Mouse (Mus musculus) limb, embryonic 11.5 days (tissue): Measurements from ENCODE around the gene Prkcb. TPM values are rescaled to one million over a fixed set of nuclear protein-coding genes. Genes with fewer than 3 reads are reported as not detected.

Experiments used
- ATAC-seq: fragments of 200-750 bp; cut with Nextera tagmentation; 2 replicates; pipeline ENCODE4 v1.8.0; 2017; ENCODE audit warnings: low read depth; ENCODE audit not compliant: insufficient number of reproducible peaks, low FRiP score, low TSS enrichment
- DNase-seq: peaks from one replicate; pipeline ENCODE4 v3.0.0-alpha.2; 2015; ENCODE audit warnings: low spot score
- H3K27ac ChIP-seq: fragments of 300-500 bp; sonication (generic); replicated peaks from 2 replicates; pipeline ENCODE4 v1.5.1; 2014; ENCODE audit warnings: low read depth, mild to moderate bottlenecking, low read length
- H3K27me3 ChIP-seq: fragments of 300-500 bp; sonication (generic); 2 replicates; pipeline ENCODE4 v1.6.1; 2014; ENCODE audit warnings: mild to moderate bottlenecking, low read length, mixed read lengths; ENCODE audit not compliant: control insufficient read depth, insufficient read depth
- H3K36me3 ChIP-seq: fragments of 300-500 bp; sonication (generic); 2 replicates; pipeline ENCODE4 v1.6.1; 2014; ENCODE audit warnings: mild to moderate bottlenecking, low read length, moderate library complexity, mixed read lengths; ENCODE audit not compliant: control insufficient read depth, insufficient read depth
- H3K4me1 ChIP-seq: fragments of 300-500 bp; sonication (generic); 2 replicates; pipeline ENCODE4 v1.6.1; 2014; ENCODE audit warnings: low read length, mixed read lengths; ENCODE audit not compliant: control insufficient read depth, insufficient read depth
- H3K4me2 ChIP-seq: fragments of 300-500 bp; sonication (generic); 2 replicates; pipeline ENCODE4 v1.6.1; 2014; ENCODE audit warnings: low read depth, mild to moderate bottlenecking, moderate library complexity; ENCODE audit not compliant: severe bottlenecking
- H3K4me3 ChIP-seq: fragments of 300-500 bp; sonication (generic); 2 replicates; pipeline ENCODE4 v1.5.1; 2014; ENCODE audit warnings: low read depth, low read length
- H3K9ac ChIP-seq: fragments of 300-500 bp; sonication (generic); 2 replicates; pipeline ENCODE4 v1.6.1; 2014; ENCODE audit warnings: mild to moderate bottlenecking, low read length
- H3K9me3 ChIP-seq: fragments of 300-500 bp; sonication (generic); 2 replicates; pipeline ENCODE4 v1.6.1; 2016; ENCODE audit warnings: low read length; ENCODE audit not compliant: control insufficient read depth
- WGBS: fragments of 180-500 bp; shearing (Covaris S2); extraction: QIAGEN DNeasy Blood & Tissue Kit; methylation state at CpG from one replicate; pipeline ENCODE4 v1.1.7; 2014; 5-methylcytosine and 5-hydroxymethylcytosine counted together
- polyA plus RNA-seq: library from polyadenylated mRNA; unstranded; fragments of >200 nt; fragmentation: Nextera tagmentation; extraction: Ambion mirVana; gene quantifications from 2 replicates; pipeline ENCODE4 v1.2.1, GENCODE M21; 2014

Prkcb gene
- polyA plus RNA-seq, 1 experiment from 2014 or later: 4.4 TPM

- 85% methylated on average over 9 of the region's 9 CpGs for WGBS
- ATAC-seq: no peak
- Histone ChIP-seq H3K4me2 (no peak overlapping the region), H3K9ac (no peak overlapping the region), H3K36me3 (no peaks in the 10 kb centered on the region), H3K4me3 (no peak overlapping the region), H3K27me3 (no peaks in the 10 kb centered on the region), H3K9me3 (no peaks in the 10 kb centered on the region), H3K27ac (no peak overlapping the region), H3K4me1 (no peaks in the 10 kb centered on the region)
- no peak for DNase-seq
Observed at GRCm38 (mm10) chr7:122279580-122279979, 9.0 kb upstream of the Prkcb start.

GRCm38 (mm10) chr7:122280334-122280733, 8.2 kb upstream of the Prkcb start:
- H3K4me2 ChIP-seq: no peak overlapping the region
- H3K9ac ChIP-seq: no peak overlapping the region
- 80% methylated on average over 2 of the region's 2 CpGs for WGBS
- no peak for ATAC-seq
- no peaks in the 10 kb centered on the region for H3K9me3 ChIP-seq
- no peaks in the 10 kb centered on the region for H3K4me1 ChIP-seq
- H3K27ac ChIP-seq: no peak overlapping the region
- no peaks in the 10 kb centered on the region for H3K36me3 ChIP-seq
- no peak overlapping the region for H3K4me3 ChIP-seq
- H3K27me3 ChIP-seq: no peaks in the 10 kb centered on the region
- no peak for DNase-seq

- no peaks in the 10 kb centered on the region for H3K36me3 ChIP-seq
- no peak overlapping the region for H3K4me3 ChIP-seq
- no peaks in the 10 kb centered on the region for H3K9me3 ChIP-seq
- H3K4me2 ChIP-seq: no peak overlapping the region
- WGBS: 86% methylated on average over 2 of the region's 2 CpGs
- no peaks in the 10 kb centered on the region for H3K27me3 ChIP-seq
- ATAC-seq: no peak
- no peak for DNase-seq
- H3K27ac ChIP-seq: no peak overlapping the region
- H3K4me1 ChIP-seq: no peaks in the 10 kb centered on the region
- H3K9ac ChIP-seq: no peak overlapping the region
Observed at GRCm38 (mm10) chr7:122282584-122282983, 6.0 kb upstream of the Prkcb start.

- H3K4me1 ChIP-seq: peaks cover 6% of the 10 kb centered on the region; the same call in 1 of the 2 replicates
- no peak overlapping the region for H3K4me2 ChIP-seq
- H3K9me3 ChIP-seq: no peaks in the 10 kb centered on the region
- no peak for ATAC-seq
- no peaks in the 10 kb centered on the region for H3K36me3 ChIP-seq
- no peak overlapping the region for H3K27ac ChIP-seq
- no peak overlapping the region for H3K9ac ChIP-seq
- 42% methylated on average over 1 of the region's 1 CpGs for WGBS
- peaks cover 28% of the 10 kb centered on the region for H3K27me3 ChIP-seq
- no peak for DNase-seq
- no peak overlapping the region for H3K4me3 ChIP-seq
Observed at GRCm38 (mm10) chr7:122287217-122287616, 1.3 kb upstream of the Prkcb start.

GRCm38 (mm10) chr7:122289243-122290111, 926 bp downstream of the Prkcb start:
- H3K36me3 ChIP-seq: no peaks in the 10 kb centered on the region
- H3K27me3 ChIP-seq: peaks cover 28% of the 10 kb centered on the region
- H3K4me2 ChIP-seq: peak overlapping the region; percentile 93
- no peaks in the 10 kb centered on the region for H3K9me3 ChIP-seq
- H3K4me3 ChIP-seq: peak overlapping the region; percentile 43
- WGBS: under 1% methylated on average over 57 of the region's 66 CpGs
- ATAC-seq (peak; percentile 55; the same call in 1 of the 2 replicates), DNase-seq (peak; percentile 53)
- peak overlapping the region; percentile 22; the same call in 1 of the 2 replicates for H3K9ac ChIP-seq
- H3K27ac ChIP-seq: no peak overlapping the region
- H3K4me1 ChIP-seq: peaks cover 6% of the 10 kb centered on the region; the same call in 1 of the 2 replicates

- H3K27me3 ChIP-seq: peaks cover 28% of the 10 kb centered on the region
- WGBS: 9% methylated on average over 12 of the region's 12 CpGs
Observed at GRCm38 (mm10) chr7:122290165-122290564, 1.6 kb downstream of the Prkcb start.

GRCm38 (mm10) chr7:122290771-122291170, 2.2 kb downstream of the Prkcb start:
- H3K4me3 ChIP-seq: no peak overlapping the region
- no peak overlapping the region for H3K4me2 ChIP-seq
- ATAC-seq (no peak), DNase-seq (no peak)
- peaks cover 28% of the 10 kb centered on the region for H3K27me3 ChIP-seq
- H3K9me3 ChIP-seq: no peaks in the 10 kb centered on the region
- peaks cover 6% of the 10 kb centered on the region; the same call in 1 of the 2 replicates for H3K4me1 ChIP-seq
- no peak overlapping the region for H3K9ac ChIP-seq
- H3K36me3 ChIP-seq: no peaks in the 10 kb centered on the region
- no peak overlapping the region for H3K27ac ChIP-seq
- 62% methylated on average over 3 of the region's 3 CpGs for WGBS

More at GRCm38 (mm10) chr7:122290165-122290564, 1.6 kb downstream of the Prkcb start:
- Histone ChIP-seq H3K9ac (no peak overlapping the region), H3K4me1 (peaks cover 6% of the 10 kb centered on the region; the same call in 1 of the 2 replicates), H3K4me2 (peak overlapping the region; percentile 93; the same call in 1 of the 2 replicates), H3K36me3 (no peaks in the 10 kb centered on the region), H3K9me3 (no peaks in the 10 kb centered on the region), H3K27ac (no peak overlapping the region), H3K4me3 (peak overlapping the region; percentile 43)
- ATAC-seq (0 out of 2 replicates have a peak, but pooled peaks have one; percentile 18), DNase-seq (no peak)

- DNase-seq (no peak), ATAC-seq (no peak)
- Histone ChIP-seq H3K27ac (no peak overlapping the region), H3K9ac (no peak overlapping the region), H3K27me3 (peaks cover 28% of the 10 kb centered on the region), H3K4me1 (peaks cover 6% of the 10 kb centered on the region; the same call in 1 of the 2 replicates), H3K4me3 (no peak overlapping the region), H3K4me2 (no peak overlapping the region), H3K36me3 (no peaks in the 10 kb centered on the region), H3K9me3 (no peaks in the 10 kb centered on the region)
- WGBS: 61% methylated on average over 7 of the region's 7 CpGs
Observed at GRCm38 (mm10) chr7:122292151-122292550, 3.6 kb downstream of the Prkcb start.
